Mouse (Mus musculus): ENCODE data around the gene Qtrt2.

Qtrt2 gene

GRCm38 (mm10) chr16:43926341-43926859, at the start of gene Qtrt2:
TSS of gene Qtrt2 (minus strand) at chr16:43926809.
- DNase-seq (ENCODE audit: low read depth), result no peak

GRCm38 (mm10) chr16:43973606-43974220, 47.1 kb upstream of the Qtrt2 start:
- DNase-seq (ENCODE audit: low read depth), result no peak

GRCm38 (mm10) chr16:43973147-43973546, 46.5 kb upstream of the Qtrt2 start:
- no peak for DNase-seq (ENCODE audit: low read depth)

GRCm38 (mm10) chr16:43972391-43972790, 45.8 kb upstream of the Qtrt2 start:
- no peak for DNase-seq (ENCODE audit: low read depth)

- DNase-seq (ENCODE audit: low read depth), result no peak
These were observed 45.1 kb upstream of the Qtrt2 start for GRCm38 (mm10) chr16:43971741-43972140.

- no peak for DNase-seq (ENCODE audit: low read depth)
These were observed 44.6 kb upstream of the Qtrt2 start for GRCm38 (mm10) chr16:43971189-43971588.

- no peak for DNase-seq (ENCODE audit: low read depth)
These were observed 43.8 kb upstream of the Qtrt2 start for GRCm38 (mm10) chr16:43970426-43970825.

- DNase-seq (ENCODE audit: low read depth), result no peak
These were observed 39.3 kb upstream of the Qtrt2 start for GRCm38 (mm10) chr16:43965781-43966389.

GRCm38 (mm10) chr16:43963780-43964179, 37.2 kb upstream of the Qtrt2 start:
- no peak for DNase-seq (ENCODE audit: low read depth)

- no peak for DNase-seq (ENCODE audit: low read depth)
These were observed 36.7 kb upstream of the Qtrt2 start for GRCm38 (mm10) chr16:43963291-43963690.

GRCm38 (mm10) chr16:43958038-43958437, 31.4 kb upstream of the Qtrt2 start:
- DNase-seq (ENCODE audit: low read depth), result no peak

GRCm38 (mm10) chr16:43954913-43955312, 28.3 kb upstream of the Qtrt2 start:
- no peak for DNase-seq (ENCODE audit: low read depth)

- DNase-seq (ENCODE audit: low read depth), result peak; percentile 17
These were observed 25.0 kb upstream of the Qtrt2 start for GRCm38 (mm10) chr16:43951591-43951990.

- no peak for DNase-seq (ENCODE audit: low read depth)
These were observed 19.3 kb upstream of the Qtrt2 start for GRCm38 (mm10) chr16:43945869-43946268.

- DNase-seq (ENCODE audit: low read depth), result no peak
These were observed 18.7 kb upstream of the Qtrt2 start for GRCm38 (mm10) chr16:43945351-43945750.

- no peak for DNase-seq (ENCODE audit: low read depth)
These were observed 14.2 kb upstream of the Qtrt2 start for GRCm38 (mm10) chr16:43940846-43941245.

- no peak for DNase-seq (ENCODE audit: low read depth)
These were observed 9.3 kb upstream of the Qtrt2 start for GRCm38 (mm10) chr16:43935892-43936291.

GRCm38 (mm10) chr16:43935367-43935766, 8.8 kb upstream of the Qtrt2 start:
- no peak for DNase-seq (ENCODE audit: low read depth)

GRCm38 (mm10) chr16:43934856-43935255, 8.2 kb upstream of the Qtrt2 start:
- DNase-seq (ENCODE audit: low read depth), result no peak

GRCm38 (mm10) chr16:43933041-43933440, 6.4 kb upstream of the Qtrt2 start:
- no peak for DNase-seq (ENCODE audit: low read depth)

- no peak for DNase-seq (ENCODE audit: low read depth)
These were observed 5.7 kb upstream of the Qtrt2 start for GRCm38 (mm10) chr16:43932319-43932718.

- DNase-seq (ENCODE audit: low read depth), result no peak
These were observed 4.9 kb upstream of the Qtrt2 start for GRCm38 (mm10) chr16:43931502-43931901.

- DNase-seq (ENCODE audit: low read depth), result no peak
These were observed 4.0 kb upstream of the Qtrt2 start for GRCm38 (mm10) chr16:43930577-43930976.

- no peak for DNase-seq (ENCODE audit: low read depth)
These were observed 763 bp downstream of the Qtrt2 start for GRCm38 (mm10) chr16:43925846-43926245.

Measured in c-Kit-positive CD71-negative TER-119-negative erythroid progenitor cells, embryonic 14.5 days (primary cell).